Mouse (Mus musculus) adrenal gland (tissue): ENCODE measurements around the gene Usp17lc.
"Not testable (repeated sequence)": the region's sequence is repeated elsewhere in the genome, so short reads cannot be mapped to it uniquely, and the experiment has no call there.

Experiments used
- intact Hi-C: fragments of 180-260 bp; cut with DNase I; formaldehyde crosslinking; loops from one replicate; pipeline ENCODE4 v1.15.1; 2025
- long read RNA-seq, 2 experiments: library from polyadenylated mRNA; unstranded; transcript quantifications; one replicate each; pipeline ENCODE4 v2.0.0; 2020; ENCODE audit warnings: borderline replicate concordance in 1 of 2; ENCODE audit not compliant: insufficient replicate concordance in 1 of 2
- microRNA-seq, 2 experiments: library from miRNA; unstranded; fragments of <30 nt; microRNA quantifications; one replicate each; pipeline ENCODE4; 2019

Usp17lc gene
- long read RNA-seq, experiment 1, result 0 reads
- long read RNA-seq, experiment 2, result 0 reads

DNA sequence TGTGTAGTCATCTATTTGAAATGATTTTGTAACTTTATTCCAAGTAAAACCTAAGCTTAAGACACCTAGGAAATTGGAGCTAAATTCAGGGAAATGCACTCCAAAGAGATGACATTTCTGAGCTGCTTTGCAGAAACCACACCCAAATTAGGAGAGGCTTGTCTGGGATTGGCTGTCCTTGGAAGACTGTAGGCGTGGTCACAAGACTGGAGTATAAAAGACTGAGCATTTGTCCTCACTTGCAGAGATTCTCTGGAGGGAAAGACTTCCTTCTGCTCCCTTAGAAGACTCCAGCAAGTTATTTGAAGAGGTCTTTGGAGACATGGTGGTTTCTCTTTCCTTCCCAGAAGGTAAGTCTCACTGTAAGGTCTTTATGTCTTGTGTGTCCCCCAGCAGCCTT lies at the start of gene Usp17lc:
TSS of gene Usp17lc (plus strand) at position 301 of the 400 bp plus-strand sequence.
- intact Hi-C loops, result not testable (repeated sequence)

DNA sequence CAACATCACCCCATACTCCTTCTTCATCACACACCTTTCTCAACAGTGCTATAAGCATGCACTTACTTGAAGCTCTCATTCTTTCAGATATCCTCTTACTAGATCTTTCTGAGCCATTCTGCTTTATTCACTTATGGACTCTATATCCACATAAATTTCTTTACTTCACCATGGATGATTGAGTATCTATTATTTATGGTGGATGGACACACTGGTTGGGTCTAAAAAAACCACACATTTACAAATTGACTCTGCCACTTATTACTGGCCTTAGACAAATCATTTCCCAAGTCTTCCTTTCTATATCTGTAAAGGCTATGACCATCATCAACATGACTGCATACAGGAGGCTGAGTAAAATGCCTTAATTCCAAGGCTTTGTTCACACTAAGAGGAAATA lies 28.8 kb upstream of the Usp17lc start, which contains the start of gene Olfr603:
TSS of gene Olfr603 (minus strand) at position 101 of the 400 bp plus-strand sequence.
- intact Hi-C loops, result loop anchor here (5.0 kb wide), 1 partner anchor 79 kb away; the partner anchor contains the start of gene Olfr596

DNA sequence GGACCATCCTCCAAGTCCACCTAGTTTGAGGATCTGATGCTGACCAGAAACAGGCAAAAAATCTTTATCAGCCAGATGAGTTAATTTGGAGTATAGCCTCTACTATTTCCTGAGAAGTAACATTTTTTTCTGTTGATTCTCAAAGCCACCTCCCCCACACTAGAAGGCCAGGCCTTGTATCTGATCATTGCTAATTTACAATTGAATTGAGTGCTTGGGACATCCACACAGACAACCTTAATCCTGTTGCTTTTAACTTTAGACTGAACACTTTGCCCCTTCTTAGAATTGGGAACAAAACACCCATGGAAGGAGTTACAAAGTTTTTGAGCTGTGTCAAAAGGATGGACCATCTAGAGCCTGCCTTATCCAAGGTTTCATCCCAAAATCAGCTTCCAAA lies 17.1 kb upstream of the Usp17lc start:
- intact Hi-C loops, result no loop called here

DNA sequence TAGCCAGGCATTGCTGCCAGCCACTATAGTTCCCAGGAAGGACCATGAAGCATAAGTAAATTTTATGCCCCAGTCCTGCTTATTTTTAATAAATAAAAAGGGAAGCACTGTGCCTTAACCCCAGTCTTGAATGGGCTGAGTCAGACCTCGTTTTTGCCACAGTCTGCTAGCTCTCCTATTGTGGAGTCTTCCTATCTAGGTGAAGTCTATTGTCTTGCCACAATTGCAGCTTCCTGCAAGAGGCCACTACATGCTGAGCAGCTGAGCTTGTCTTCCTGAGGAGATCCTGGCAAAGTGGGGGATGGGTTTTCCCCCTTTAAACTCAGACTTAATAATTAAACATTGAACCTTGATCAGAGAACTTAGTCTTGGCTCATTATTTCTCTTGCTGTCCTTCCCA lies 15.9 kb upstream of the Usp17lc start:
- intact Hi-C loops, result no loop called here

DNA sequence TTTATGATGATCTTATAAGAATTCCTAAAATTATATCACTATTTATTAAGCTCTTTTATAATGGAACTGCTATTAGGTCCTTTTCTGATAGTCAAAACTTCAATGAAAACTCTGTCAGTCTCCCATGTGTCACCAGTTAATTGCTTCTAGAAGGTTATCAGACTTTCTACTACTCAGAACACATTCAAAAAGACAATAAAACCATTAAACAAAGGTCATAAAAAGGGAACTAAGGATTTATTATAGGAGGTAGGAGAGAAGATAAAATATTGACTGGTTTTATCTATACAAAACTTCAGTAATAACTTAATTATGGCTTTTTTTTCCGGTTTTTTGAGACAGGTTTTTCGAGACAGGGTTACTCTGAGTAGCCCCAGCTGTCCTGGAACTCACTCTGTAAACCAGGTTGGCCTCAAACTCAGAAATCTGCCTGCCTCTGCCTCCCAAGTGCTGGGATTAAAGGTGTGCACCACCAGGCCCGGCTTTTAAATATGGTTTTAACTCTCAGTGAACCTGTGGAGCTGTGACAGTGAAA lies 8.3 kb upstream of the Usp17lc start:
- intact Hi-C loops, result not testable (repeated sequence)

DNA sequence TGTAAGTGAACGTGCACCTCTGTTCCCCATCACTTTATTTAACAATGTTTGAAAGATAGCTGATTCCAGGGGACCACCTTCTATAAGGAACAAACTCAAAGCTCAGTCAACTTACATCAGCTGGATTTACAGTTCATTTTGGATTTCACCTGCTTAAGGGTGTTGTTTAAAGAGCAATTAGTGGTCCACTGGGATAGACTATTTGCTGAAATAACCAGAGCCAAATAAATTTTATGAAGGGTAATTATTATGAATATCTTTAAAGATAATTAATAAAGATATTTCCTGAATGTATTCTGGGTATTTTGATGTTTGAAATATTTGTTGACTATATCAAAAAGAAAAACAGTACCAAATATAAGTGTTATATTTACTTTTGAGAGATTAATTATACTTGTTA lies 30.5 kb downstream of the Usp17lc start, which contains the start of gene Olfr605:
TSS of gene Olfr605 (minus strand) at position 101 of the 400 bp plus-strand sequence.
- intact Hi-C loops, result no loop called here

DNA sequence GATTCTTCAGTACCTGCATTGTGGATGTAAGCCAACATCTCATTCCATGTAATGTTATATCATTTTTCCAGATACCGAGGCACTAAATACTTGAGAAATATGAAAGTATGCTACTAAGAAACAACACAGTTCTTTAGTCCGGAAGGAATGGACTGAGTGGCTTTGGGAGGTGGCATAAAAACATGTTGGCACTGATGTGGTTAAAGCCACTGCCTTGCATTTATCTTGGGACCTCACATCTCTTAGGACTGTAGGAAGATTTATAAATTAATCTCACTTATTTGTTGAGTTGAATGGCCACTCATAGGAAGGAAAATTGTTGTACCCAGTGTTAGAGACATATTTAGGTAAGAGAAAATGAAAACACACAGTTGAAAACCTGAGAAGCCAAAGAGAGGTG lies 33.9 kb downstream of the Usp17lc start, which contains the start of gene Olfr606:
TSS of gene Olfr606 (plus strand) at position 301 of the 400 bp plus-strand sequence.
- intact Hi-C loops, result no loop called here

DNA sequence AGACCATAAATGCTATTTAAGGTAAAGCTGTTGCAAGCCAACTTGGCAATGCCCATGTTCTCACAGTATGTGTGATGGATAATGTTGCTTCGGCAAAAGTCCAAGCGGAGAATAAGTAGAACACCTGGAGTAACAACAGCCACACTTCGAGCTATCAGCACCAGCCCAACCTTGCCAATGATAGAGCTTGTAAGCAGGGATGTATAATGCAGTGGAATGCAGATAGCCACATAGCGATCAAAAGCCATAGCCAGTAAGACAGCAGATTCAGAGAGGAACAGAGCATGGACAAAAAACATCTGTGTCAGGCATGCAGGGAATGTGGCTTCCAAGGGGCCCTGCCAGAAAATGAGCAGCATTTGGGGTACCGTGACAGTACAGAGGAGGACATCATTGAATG lies 45.7 kb downstream of the Usp17lc start:
- intact Hi-C loops, result no loop called here

Small RNAs within 50 kb of the gene (microRNA-seq; reads per million reads assigned to microRNA genes)
- gene Gm25774, result 0 reads per million in 2 experiments
